Mouse (Mus musculus) layer of hippocampus, adult 18-20 months (tissue): ENCODE data around the gene Ephx3. TPM values are rescaled to one million over a fixed set of nuclear protein-coding genes. Genes with fewer than 3 reads are reported as not detected.
"Not testable (repeated sequence)": the region's sequence is repeated elsewhere in the genome, so short reads cannot be mapped to it uniquely, and the experiment has no call there.

Source experiments
- DNase-seq, 2 experiments: peaks; one replicate each; pipeline ENCODE4 v3.0.0; 2022; ENCODE audit warnings: low spot score in 2 of 2
- long read RNA-seq: library from polyadenylated mRNA; stranded (forward); transcript quantifications from one replicate; pipeline ENCODE4 v2.0.0, GENCODE M21; 2021
- total RNA-seq, 2 experiments: library from RNA; stranded (reverse); gene quantifications; 2 replicates each; pipeline ENCODE4 v1.2.3; 2021

The Ephx3 gene
- total RNA-seq, result under 1 TPM; 0.30 TPM
- long read RNA-seq, result 0 reads

DNA sequence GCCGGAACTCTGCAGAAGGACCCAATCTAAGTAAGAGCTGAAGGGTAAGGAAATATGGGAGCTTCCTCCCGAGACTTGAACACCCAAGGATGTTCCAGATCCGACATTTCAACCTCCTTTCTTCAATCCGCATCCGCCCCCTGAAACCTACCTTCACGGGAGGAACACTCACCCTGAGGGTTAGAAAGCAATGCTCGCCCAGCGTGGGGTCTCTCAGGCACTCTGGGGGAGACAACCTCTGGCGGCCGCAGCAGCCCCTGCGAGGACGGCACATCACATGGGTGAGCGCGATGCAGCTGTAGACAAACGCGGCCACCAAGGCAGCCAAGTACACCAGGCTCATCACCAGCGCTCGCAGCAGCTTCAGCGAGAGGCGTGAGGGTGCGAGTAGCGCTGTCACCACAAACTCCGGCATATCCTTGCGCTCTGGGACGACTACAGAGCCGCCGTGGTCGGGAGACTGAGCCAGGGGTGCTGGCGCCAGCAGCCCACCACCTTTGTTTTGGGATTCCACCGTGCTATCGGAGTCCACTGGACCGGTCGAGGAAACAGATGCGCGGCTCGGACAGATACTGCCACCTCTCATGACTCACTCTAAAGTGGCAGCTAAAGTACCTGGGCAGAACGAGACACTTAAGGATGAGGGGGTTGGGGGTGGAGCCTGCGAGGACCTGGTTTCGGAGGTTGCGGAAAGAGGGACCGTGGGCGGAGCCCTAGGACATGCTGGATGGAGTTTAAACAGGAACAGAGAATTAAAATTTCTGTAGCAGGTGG, at the start of gene Ephx3:
Ephx3 (minus strand) TSS at position 687 of the 774 bp plus-strand sequence.
- no peak for DNase-seq

DNA sequence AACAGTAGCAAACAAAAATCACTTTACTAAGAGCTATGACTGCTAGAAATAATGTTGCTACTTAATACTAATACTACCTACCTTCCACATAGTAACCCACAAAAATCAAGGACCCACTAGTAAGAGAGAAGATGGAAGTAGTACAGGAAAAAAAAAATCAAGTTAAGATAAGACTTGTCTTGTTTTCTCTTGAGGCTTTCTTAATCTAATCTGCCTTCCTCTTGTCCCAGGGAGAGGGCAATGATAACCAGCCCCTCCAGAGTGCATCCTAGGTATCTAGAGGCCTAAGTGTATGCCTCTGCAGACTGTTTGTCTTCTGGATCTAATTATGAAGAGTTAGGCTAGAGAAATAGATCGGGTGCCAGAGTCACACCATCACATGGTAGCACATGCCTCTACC, 49.2 kb upstream of the Ephx3 start:
- DNase-seq, result no peak

DNA sequence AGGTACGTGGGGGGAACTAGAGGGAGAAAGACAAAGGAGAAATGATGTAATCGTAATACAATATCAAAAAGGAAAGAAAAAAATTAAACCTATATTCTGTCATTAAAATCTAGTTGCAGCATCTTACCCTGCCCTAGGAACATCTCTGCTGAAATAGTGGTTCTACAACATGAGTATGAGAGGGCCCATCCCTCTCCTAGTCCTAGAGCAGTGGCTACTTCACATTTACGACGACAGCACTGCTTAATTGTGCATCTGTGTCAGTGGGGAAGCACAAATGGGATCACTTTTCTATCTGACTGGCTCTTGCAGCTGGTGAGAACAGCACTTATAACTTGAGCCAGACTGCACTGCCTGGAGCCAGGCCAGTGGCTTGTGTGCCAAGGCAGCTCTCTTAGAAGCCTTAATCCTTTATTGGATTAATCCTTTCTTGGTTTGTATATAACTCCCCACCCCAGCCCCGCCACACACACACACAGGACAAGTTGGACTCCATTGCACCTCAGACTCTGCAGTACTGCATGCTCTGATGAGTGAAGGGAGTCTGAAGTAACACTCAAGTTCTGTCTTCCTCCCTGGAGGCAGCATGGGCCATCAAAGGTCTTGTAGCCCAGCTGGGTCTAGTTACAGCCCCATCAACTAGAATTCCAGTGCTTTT, 46.3 kb upstream of the Ephx3 start:
- DNase-seq, result peak; percentile 41 to 70

DNA sequence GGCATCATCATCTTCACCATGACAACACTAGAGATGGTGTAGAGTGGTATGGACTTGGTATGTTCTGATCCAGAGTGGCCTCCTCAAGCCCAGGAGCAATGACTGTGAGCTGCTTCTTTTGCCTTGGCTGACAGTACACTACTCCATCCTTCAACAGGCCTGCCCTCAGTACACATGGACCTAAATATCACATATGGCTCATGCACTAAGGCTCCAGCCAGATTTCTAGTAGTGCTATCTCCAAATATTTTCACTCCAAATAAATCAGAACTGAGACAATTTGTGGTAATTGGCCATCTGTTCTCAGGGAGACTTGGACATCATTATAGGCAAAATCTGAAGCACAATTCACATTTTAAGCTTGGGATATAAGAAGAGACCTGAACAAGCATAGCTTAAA, 43.8 kb upstream of the Ephx3 start:
- DNase-seq, result peak in 1 of 2 experiments; percentile 45

DNA sequence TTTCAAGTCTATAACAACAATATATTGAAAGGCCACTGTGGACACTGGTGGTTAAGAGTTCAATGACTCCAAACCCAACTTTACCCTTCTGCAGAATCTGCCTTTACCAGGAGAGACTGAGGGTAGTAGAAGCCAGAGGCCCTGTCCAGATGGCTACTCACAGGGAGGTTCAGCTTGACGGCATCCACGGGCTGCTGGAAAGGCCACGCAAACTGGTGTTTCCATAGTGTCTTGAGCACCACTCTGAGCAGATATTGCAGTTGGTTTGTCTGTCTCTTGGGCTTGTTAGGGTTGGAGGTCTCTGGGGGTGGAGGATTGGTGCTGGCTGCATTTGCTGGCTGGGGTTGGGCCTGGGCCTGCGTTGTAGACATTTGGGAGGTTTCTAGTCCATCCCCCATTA, 39.9 kb upstream of the Ephx3 start:
- no peak for DNase-seq

DNA sequence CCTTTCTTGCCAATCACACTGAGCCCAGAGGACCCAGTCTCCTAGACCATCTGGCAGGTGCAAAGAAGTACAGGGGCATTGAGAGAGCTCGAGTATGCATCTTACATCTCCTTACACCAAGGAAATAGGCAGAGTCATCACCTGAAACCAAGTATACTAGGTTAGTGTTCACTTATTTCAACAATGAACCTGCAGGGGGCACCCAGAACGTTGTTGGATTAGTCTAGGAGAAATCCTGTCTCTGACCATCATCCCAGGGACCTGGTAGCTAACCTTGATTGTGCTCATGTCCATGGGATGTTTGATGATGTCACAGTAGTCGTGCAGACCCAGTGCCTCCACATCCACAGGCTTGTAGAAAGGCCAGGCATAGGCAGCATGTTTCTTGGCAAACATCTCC, 31.5 kb upstream of the Ephx3 start:
- no peak for DNase-seq

DNA sequence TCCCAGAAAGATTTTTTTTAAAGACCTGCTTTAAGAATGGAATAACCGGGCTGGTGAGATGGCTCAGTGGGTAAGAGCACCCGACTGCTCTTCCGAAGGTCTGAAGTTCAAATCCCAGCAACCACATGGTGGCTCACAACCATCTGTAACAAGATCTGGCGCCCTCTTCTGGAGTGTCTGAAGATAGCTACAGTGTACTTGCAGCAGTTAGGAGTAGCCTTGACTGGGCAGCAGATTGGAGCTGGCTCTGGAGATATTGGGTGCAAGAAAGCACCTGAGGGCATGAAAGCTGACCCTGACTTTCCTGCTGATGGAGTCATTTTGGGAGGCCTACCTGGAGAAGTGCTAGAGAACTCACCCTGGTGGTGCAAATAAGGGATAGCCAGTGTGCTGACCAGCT, 26.2 kb upstream of the Ephx3 start:
- DNase-seq, result not testable (repeated sequence)

DNA sequence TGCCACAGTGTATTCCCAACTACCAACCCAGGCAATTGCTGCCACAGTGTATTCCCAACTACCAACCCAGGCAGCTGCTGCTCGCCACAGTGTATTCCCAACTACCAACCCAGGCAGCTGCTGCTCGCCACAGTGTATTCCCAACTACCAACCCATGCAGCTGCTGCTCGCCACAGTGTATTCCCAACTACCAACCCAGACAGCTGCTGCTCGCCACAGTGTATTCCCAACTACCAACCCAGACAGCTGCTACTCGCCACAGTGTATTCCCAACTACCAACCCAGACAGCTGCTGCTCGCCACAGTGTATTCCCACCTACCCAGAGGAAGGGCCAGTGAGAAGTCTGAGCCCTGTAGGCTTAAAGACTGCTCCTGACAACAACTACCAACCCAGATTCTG, 22.2 kb upstream of the Ephx3 start:
- DNase-seq, result not testable (repeated sequence)

DNA sequence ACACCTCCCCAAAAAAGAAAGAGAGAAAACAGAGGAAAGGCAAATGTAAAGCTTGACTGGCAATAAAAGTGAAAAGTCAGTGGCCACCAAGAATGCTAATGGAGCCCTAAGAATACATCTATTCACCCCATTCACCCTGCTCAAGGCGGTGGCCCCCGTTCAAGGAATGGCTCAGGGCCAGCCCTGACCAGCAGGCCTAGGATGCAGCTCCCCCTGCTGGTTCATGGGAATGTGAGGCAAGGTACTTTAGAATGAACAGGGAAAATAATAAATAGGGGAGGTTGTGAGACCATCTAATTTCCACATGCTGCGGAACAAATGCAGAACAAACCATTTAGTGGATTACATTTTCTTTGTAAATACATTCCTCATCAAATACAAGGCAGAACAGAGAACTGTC, 20.4 kb upstream of the Ephx3 start:
- peak in 1 of 2 experiments; percentile 63 for DNase-seq

DNA sequence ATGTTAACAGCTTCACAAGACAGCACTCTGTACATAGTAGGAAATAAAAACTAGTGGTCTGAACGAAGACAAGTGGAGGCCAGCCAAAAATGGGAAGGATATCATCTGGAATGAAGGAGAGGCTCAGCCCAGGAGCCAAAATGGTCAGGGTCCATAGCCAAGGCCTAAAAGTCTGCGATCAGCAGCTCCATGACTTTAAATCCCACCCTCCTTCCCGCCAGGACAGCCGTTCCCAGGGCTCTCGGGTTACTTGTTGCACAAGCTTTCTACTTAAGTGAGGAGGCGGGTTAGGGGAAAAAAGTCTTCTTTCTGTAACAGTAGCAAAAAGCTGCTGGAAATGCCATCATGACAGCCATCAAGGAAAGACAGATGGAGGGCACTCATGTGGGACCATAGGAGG, 19.8 kb upstream of the Ephx3 start:
- DNase-seq, result no peak

DNA sequence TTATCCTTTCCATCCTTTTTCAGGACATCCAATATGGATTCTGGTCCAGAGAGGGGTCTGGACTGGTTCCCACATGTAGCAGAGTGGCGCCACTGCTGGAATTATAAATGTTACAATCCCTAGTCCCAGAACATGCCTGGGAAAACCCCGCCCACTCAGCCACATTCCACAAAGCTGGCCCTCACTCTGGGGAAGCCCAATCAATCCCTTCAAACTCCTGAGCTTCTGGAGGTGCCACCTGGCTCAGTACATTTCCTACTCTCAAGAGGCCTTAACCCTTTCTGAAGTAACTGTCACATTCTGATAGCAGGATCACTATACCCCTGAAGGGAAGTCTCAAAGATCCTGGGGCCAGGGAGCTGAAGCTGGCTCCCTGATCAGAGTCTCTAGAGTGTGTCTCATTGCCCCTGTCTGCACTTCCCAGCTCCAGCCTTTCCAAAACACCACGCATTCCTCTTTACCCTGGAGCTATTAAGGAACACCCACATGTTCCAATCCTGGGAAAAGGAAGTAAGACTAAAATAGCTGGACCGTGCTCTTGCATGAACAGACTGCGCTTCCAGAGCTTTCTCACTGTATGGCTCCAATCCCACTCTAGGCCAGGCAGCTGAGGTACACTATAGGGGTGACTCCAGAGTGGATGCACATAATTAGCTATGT, 18.4 kb upstream of the Ephx3 start:
- DNase-seq, result peak in 1 of 2 experiments; percentile 25

DNA sequence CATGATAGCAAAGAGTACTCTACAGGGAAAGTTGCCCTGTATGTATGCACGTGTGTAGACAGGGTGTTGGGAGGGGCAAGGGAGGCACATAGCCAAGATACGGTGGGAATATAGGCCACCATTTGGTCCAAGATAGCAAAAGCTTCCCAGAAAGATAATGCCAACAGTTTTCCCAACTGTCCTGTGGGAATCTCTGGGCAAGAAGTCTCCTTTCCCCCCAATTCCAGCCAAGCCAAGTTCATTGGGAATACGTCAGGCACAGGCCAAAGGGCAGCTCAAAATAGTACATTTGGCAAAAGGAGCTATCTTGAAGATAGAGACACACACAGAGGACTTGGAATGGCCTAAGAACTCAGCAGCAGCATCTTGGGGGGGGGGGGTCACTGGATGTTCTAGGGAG, 16.0 kb upstream of the Ephx3 start:
- DNase-seq, result no peak

DNA sequence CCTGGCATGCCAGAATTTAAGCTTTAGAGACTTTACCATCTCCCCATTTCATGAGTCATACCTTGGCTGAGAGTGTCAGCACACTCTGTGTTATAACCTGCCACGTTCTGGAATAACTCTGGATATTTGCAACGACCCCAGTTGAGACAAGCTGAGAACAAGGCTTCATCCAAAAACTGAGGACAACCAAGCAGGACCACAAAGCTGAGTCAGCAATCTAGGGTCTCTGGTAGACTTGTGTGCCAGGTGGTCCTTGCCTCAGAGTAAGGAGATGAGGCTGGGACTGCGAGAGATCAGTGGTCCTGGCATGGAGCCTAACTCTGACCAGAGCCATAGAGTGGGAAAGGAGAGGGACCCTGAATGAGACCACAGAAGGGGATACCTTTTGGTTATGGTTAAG, 13.6 kb upstream of the Ephx3 start:
- DNase-seq, result no peak

DNA sequence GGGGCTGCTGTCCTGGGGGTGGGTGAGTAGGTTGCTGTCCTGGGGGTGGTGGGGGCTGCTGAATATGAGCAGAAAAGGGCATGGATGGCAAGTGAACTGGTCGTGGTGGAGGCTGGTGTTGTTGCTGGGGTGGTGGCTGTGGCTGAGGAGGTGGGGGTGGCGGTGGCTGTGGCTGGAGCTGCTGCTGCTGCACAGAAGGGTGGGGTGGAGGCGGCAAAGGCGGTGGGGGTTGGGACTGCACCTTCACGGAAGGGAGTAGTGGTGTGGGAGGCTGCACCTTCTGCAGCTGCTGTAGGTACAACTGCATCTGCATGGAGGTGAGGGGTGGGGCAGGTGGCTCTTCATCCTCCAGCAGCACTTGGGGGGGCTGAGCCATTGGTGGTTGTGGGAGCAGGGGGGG, 11.7 kb upstream of the Ephx3 start:
- no peak for DNase-seq

DNA sequence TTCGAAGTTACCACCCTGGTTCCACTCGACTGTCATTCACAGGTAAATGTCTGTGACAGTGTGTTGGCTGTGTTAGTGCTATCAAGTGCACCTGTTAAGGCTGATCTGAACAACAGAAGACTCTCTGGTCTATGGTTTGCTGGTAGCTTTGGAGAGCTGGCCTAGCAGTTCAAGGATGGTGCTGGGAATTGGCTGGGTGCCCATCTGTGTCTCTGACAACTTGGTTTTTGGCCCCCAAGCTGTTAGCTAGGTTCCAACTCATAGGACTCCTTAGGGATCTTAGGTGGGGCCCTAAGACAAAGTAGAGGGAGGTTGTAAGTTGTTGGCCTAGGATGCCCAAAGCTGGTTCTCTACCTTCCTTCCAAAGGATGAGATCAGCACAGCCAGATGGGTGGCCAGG, 10.4 kb upstream of the Ephx3 start:
- DNase-seq, result no peak

DNA sequence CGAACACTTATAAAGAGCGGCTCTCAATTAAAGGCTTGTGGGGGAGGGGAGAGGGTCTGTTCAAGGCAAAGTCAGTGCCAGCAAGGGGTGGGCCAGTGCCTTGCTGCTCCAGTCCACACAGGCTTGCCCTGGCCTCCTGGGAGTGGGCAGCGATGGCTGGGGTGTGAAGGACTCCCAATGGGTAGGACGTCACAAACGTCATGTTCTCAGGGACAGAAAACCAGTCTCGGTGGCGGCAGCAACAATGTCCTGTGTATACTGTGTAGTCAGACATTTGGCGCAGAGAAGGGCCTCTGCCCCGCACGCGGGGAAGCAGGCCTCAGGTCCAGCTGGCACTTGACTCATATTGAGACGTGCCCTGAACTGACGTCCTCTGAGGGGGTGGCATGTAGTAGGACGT, 7.8 kb upstream of the Ephx3 start:
- no peak for DNase-seq

DNA sequence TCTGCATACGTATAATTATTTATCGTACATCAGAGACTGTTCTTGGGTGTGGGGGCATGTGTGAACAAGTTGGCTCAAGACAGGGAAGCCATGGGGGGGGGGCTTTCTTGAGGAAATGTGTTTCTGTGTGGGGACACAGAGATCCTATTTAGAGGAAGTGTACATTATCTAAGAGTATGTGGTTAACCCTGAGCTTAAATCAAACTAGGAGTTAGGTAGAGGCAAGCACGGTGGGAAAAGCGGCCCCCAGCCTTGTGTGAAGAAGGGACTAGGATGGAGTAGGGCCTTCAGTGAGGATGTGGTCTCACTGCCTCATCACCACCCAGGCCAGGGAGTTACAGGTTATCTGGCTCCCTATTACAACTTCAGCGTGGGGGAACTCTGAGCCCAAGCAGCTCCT, 6.4 kb upstream of the Ephx3 start:
- DNase-seq, result no peak

DNA sequence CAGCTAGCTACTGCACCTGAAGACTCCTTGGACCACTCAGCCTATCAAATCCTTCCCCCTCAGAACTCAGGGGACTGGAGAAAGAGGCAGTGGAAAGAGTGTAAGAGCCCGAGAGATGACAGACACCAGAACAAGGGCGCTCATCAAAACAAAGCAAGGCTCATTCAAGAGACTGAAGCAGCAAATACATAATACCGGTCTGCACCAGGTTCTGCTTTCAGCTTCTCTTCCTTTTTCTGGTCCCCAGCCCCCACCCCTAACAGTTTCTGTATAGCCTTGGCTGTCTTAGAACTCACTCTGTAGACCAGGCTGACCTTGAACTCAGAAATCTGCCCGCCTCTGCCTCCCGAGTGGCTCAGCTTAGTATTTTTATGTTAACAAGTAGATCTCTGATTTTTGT, 3.7 kb upstream of the Ephx3 start:
- DNase-seq, result no peak

DNA sequence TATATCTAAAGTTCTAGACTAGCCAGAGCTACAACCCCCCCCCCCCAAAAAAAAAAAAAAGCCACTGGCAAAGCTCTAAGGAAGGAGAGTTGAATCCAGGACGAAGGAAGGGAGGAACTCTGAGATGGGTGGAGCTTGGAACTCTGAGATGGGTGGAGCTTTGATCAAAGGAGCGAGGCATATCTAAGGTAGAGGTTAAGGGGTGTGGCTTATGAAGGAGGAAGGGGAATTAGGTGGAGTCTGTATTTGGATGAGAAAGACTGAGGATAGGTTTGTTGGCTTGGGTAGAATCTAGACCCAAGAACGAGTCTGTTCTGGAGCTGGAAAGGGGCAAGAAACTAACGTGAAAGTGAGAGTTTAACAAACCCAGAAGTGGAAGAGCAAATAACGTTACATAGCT, 501 bp upstream of the Ephx3 start:
- no peak for DNase-seq

DNA sequence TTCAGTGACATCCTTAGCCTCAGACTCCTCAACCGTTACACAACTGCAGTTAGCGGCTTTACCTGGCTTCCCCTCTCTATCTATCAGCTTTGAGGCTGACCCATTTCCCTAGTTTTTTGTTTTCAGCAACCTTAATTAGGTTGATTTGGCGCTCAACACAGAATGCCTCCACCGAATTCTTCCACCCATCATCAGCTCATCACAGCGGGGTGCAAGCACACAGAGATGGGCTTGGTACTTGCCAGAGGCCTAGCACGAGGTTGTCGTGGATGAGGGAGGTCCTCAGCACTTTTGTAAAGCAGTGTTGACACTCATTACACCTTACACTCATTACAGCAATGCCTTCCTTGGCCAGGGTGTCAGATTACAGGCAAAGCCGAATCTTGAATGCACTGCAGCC, 6.3 kb downstream of the Ephx3 start:
- DNase-seq, result no peak

DNA sequence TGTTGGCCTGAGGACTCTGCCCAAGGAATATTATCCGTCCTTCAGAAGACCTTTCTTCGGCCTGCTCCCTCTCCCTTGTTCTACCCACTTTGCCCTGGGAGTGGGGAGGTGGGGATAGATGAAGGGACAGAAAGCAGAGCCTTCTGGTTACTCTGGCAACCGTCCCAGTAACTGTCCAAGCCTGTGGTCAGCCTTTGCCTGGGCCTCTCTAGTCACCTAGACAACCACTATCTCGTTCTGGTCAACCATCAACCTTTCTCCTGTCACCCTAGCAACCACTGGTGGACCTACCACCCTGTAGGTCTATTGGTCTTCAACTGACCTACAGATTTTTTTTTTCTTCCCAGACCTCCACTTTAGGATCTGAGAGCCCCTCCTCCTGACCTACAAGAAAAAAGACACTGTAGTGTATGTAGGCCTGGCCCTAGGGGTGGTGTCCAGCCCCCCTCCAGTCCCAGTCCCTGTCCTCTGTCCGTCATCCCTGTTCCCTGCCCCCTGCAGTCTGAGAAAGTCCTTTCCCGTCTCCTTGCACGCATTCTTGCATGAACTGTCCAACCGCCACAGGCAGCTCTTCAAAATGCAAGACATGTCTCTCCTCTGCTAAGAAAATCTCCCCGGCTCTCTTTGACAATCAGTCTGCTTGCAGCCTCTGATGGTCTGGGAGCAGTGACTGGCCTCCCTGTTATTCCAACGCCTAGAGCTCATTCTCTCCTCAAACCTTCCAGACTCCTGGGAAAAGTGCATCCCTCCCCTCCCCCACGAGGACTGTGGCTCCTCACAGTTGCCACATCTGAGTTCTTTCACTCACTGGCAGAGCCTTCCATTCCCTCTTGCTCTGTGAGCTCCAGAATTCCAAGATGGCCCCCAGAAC, 9.5 kb downstream of the Ephx3 start:
- no peak for DNase-seq
